Mouse (Mus musculus): Measurements from ENCODE around the gene Adam19.

The Adam19 gene

DNA sequence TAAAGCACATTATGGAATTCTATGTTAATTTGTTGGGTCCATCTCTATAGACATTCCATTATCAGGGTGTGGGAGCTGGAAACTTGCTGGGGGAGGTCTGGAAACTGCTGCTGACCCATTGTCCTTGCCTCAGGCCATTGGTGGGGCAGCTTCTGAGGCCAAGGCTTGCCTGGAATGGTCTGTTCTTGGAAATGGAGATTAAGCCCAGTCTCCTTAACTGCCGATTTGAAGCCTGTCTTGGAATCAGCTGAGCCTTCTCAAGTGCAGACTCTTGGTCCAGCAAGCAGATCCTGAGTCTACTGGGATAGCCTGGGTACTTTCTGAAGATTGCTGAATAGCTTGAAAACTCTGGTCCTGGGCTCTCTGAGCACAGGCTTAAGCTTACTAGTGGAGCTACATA, 51.3 kb downstream of the Adam19 start:
- no peak for DNase-seq (ENCODE audit: low spot score in 2 of 2)

GRCm38 (mm10) chr11:46109206-46109605, 53.4 kb downstream of the Adam19 start:
- DNase-seq (ENCODE audit: low spot score in 2 of 2), result no peak

GRCm38 (mm10) chr11:46110156-46110944, 54.6 kb downstream of the Adam19 start:
- no peak for DNase-seq (ENCODE audit: low spot score in 2 of 2)

- no peak for DNase-seq (ENCODE audit: low spot score in 2 of 2)
These were observed 55.1 kb downstream of the Adam19 start for GRCm38 (mm10) chr11:46110945-46111287.

DNA sequence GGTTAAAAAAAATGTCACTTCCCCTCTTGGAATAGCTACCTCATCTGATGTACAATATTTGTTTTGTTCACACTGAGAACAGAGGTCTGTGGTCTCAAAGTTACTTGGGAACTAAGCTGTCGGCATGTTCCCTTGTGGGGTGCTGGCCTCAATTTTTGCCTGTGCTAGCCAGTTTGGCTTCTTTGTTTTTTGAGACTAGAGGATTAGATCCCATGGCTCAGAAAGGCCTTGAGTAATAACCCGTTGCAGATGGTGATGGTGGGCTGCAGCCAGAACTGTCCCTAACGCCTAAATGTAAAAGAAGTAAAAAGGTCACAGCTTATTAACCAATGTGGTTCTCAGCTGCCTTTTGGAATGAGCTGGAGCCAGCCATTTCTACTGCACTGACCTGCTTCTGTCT, 57.4 kb downstream of the Adam19 start:
- DNase-seq (ENCODE audit: low spot score in 2 of 2), result no peak

DNA sequence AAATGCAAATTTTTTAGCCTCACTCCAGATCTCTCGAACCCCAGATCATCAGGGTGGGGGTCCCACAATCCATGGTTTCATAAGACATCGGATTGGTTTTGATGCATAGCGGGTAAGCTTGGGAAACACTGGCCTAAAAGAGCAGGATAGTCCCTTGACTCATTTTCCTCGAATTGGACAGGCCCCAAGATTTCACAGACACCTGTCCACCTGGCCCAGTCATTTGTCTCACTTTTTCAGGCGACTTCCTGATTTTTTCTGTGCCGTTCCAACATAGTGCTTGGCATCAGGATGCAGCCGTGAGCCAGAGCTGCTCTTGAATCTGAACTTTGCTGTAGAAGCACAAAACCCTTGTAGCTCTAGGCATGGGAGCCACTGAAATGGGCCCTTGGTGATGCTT, 58.4 kb downstream of the Adam19 start:
- DNase-seq (ENCODE audit: low spot score in 2 of 2), result no peak

- DNase-seq (ENCODE audit: low spot score in 2 of 2), result no peak
These were observed 59.2 kb downstream of the Adam19 start for GRCm38 (mm10) chr11:46115011-46115410.

GRCm38 (mm10) chr11:46115411-46116173, 59.8 kb downstream of the Adam19 start:
- no peak for DNase-seq (ENCODE audit: low spot score in 2 of 2)

DNA sequence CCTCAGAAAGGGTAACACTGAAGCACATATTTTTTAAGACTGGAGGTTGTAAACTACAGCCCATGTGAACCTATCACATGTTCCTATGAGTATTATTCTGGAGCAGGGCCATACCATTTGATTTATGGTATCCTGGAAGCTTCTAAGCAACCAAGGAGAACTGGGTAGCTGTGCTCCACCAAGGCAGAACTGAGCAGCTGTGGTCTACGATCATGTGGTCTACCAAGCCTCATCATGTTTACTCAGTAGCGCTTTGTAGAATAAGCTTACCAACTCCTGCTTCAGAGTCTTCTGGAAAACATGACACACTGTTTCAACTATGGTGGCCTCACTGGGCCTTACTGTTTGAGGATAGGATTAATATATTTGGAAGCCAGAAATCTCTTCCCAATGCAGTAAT, 60.7 kb downstream of the Adam19 start:
- no peak for DNase-seq (ENCODE audit: low spot score in 2 of 2)

DNA sequence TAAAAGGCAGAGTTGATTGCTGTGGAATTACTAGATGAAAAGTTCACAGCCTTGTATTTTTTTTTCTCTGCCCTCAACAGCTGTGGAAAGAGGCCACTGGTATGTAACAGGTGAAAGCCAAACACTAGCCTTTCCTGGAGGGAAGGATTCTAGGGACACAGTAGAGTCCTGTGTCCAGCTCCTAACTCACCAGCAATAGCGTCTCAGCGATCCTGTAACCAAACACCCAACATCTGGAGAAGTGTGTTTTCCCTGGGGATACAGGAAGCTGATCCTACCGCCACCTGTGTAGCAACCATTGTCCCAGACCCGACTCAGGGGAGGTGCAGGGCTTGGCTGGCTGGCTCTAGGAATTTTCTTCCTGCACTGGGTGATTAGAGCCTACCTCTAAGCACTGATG, 63.8 kb downstream of the Adam19 start:
- DNase-seq (ENCODE audit: low spot score in 2 of 2), result no peak

GRCm38 (mm10) chr11:46120084-46120483, 64.3 kb downstream of the Adam19 start:
- no peak for DNase-seq (ENCODE audit: low spot score in 2 of 2)

DNA sequence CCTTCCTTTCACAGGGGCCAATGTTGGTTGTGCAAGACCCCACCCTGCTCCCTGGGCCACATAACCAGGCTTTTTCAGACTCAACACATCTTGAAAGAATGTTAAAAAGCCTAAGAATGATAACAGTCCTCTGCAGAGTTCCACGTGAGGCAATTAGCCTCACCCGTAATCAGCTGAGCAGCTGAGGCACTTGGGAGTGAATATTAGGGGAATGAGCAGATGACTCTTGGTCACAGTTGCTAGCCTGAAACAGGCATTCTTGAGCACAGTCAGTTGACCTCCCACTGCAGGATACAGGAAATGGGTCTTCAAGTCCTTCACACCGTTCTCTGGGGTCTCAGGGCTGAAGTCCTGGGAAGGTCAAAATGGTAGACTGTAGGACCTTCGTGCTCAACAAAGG, 65.9 kb downstream of the Adam19 start:
- DNase-seq (ENCODE audit: low spot score in 2 of 2), result no peak

DNA sequence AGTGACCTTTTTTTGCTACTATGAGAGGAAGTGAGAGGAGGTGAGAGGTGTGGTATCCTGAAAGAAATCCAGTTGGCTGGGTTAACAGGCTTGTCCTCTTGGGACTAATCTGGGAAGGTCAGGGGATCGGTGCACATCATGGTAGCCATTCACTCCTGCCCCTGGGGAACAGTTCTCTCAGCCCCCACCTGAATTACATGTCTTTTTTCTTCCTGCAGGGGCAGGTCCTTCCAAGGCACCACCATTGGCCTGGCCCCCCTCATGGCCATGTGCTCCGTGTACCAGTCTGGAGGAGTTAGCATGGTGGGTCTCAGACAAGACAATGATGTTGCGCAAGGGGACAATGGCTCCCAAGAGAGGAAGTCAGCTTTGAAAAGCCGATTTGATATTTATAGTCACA, 67.1 kb downstream of the Adam19 start:
- DNase-seq (ENCODE audit: low spot score in 2 of 2), result no peak

DNA sequence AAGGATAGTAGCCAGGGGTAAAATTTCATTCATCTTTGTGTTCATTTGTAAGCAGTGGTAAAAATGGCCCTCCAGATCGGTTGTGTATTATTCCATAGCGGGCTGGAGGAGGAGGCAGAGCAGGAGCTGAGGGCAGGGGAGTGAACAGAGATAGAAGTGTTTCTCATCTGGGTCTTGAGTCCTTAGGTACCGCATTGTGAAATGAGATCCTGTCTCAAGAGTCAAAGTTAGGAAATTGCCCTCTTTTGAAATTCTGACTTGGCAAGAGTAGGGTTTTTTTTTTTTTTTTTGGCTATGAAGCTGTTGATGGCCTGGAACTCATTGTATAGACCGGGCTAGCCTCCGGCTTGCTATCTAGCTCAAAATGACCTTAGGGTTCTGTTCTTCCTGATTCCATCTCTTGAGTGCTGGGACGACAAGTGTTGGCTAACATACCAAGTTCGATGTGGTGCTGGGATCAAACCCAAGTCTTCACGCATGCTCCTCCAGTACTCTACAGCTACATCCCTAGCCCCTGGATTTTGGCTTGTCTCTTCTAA, 67.6 kb downstream of the Adam19 start:
- no peak for DNase-seq (ENCODE audit: low spot score in 2 of 2)

- no peak for DNase-seq (ENCODE audit: low spot score in 2 of 2)
These were observed 69.5 kb downstream of the Adam19 start for GRCm38 (mm10) chr11:46125093-46125834.

GRCm38 (mm10) chr11:46125835-46126229, 70.0 kb downstream of the Adam19 start:
- DNase-seq (ENCODE audit: low spot score in 2 of 2), result no peak

DNA sequence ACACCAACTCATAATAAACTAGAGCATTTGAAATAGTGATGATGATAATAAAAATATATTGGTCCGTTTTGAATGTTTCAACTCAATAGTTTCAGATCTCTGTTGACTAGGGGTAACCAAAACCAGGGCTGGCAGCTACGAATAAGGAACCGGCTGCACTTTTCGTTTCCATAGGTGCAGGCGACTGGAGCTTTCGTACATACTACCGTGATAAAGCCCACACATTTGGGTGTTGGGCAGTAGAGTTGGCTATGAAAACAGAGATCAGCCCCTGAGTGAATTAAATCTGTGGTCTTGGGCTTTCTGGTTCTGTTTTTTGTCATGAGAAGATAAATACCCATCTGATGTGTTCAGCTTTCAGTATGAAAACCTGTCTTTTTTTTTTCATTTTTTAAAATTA, 70.5 kb downstream of the Adam19 start:
- DNase-seq (ENCODE audit: low spot score in 2 of 2), result no peak

- DNase-seq (ENCODE audit: low spot score in 2 of 2), result no peak
These were observed 71.1 kb downstream of the Adam19 start for GRCm38 (mm10) chr11:46126827-46127410.

DNA sequence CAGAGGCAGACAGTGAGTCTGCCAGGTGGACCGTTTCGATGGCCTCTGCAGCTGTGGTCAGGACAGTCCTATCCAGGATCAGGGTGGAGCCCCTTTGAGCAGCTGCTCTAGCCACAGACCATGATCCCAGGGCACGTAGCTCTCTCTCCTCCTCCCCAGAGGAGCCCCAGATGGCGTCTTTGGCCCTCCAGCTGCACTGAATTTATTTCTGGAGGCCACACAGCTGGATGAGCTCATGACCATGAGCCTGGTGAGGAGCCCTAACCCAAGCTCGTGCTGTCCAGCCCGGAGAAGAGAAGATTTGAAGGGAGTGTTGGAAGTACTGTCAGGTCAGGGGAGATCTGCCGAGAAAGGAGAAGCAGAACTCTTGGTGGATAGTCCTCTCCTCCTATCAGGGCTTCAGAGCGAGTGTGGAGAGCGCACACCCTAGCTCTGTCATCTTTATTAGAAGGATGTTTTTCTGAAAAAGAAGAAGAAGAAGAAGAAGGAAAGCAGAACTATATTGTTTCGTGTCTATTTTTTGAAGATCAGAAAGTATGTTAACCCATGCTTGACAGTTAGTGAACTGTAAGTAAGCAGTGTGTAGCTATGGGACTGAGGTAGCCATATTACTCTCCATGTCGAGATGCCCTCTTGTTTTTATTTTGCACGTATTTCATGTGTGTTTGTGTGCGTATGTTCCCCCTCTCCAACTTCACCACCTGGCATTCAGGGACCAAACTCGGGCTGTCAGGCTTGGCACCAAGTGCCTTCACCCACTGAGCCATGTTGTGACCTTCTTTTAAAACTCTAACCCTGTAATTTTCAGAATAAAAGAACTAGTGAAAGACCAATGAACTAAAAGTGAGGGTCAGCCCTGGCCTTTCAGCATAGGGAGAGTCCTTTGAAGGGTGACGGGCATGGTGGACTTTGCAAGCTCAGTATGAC, 72.1 kb downstream of the Adam19 start:
- no peak for DNase-seq (ENCODE audit: low spot score in 2 of 2)

- peak in 1 of 2 experiments; percentile 47 for DNase-seq (ENCODE audit: low spot score in 2 of 2)
These were observed 72.8 kb downstream of the Adam19 start for GRCm38 (mm10) chr11:46128548-46128945.

Measured in cerebellum, postnatal 4 days (tissue).